Mouse (Mus musculus): ENCODE data around the gene Rpl21. TPM values are rescaled to one million over a fixed set of nuclear protein-coding genes. Genes with fewer than 3 reads are reported as not detected.

The Rpl21 gene
- total and polyA plus RNA-seq, 3 experiments, result 70.7 to 468 TPM; not detected in 1

DNA sequence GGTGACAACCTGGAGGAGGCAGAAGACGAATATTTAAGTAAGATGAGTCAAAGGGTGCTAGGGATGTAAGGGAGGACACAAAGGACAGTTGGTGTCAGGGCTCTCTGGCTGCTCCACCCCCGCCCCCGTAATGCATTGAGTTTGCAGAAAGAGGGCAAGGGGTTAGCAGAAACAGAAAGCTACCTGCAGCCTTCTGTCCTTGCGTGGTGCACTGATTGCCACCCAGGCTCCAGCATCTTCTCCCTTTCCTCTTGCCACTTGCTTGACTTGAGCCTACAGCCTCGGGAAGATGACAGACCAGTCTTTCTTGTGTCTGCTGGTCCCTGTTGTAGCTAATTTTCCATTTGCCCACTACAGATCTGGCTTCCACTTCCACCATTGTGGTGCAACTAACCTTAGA, 7.1 kb downstream of the Rpl21 start:
- Histone ChIP-seq H3K27ac (ENCODE audit: control insufficient read depth, low read depth, low read length) (no peak overlapping the region), H3K27me3 (ENCODE audit: control insufficient read depth in 1 of 2, insufficient read depth in 2 of 2, low read length in 2 of 2) (no peaks in the 10 kb centered on the region), H3K9me3 (replicated peaks; ENCODE audit: insufficient read depth, low read length) (no peaks in the 10 kb centered on the region), H3K79me2 (ENCODE audit: control insufficient read depth, insufficient read depth, low read length, poor library complexity) (peaks cover 1% of the 10 kb centered on the region; the same call in 1 of the 2 replicates), H3K9ac (ENCODE audit: control insufficient read depth, low read depth, low read length, poor library complexity, severe bottlenecking) (no peak overlapping the region), H3K4me3 (ENCODE audit: control insufficient read depth in 1 of 2, insufficient read depth in 1 of 2, low read depth in 2 of 2, low read length in 2 of 2) (no peak overlapping the region), H3K4me1 (ENCODE audit: control insufficient read depth in 1 of 2, insufficient read depth in 2 of 2, low read length in 2 of 2) (peaks cover 0 to 3% of the 10 kb centered on the region in 2 experiments; a peak in 2 of 4 replicates), H3K36me3 (ENCODE audit: control insufficient read depth in 1 of 2, insufficient read depth in 2 of 2, low read length in 2 of 2) (peaks cover 6 to 12% of the 10 kb centered on the region in 2 experiments)
- no peak for TF ChIP-seq ZKSCAN1 (IDR thresholded peaks at IDR 0.05; ENCODE audit: low read depth, low read length)
- DNase-seq (ENCODE audit: low read depth, low spot score), result peak; percentile 44

DNA sequence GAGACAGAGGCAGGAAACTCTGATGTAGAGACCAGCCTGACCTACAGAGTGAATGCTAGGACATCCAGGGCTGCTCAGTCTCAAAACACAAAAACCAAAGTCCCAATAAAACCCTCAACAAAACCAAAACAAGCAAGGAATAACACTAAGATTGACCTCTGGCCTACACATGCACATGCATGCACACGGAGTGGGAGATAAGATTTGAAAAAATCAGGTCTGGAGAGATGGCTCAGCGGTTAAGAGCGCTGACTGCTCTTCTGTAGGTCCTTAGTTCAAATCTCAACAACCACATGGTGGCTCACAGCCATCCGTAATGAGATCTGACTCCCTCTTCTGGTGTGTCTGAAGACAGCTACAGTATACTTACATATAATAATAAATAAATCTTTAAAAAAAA, 7.7 kb downstream of the Rpl21 start:
- no peak overlapping the region for H3K9ac ChIP-seq (ENCODE audit: control insufficient read depth, low read depth, low read length, poor library complexity, severe bottlenecking)
- DNase-seq (ENCODE audit: low read depth, low spot score), result peak; percentile 43
- no peaks in the 10 kb centered on the region for H3K9me3 ChIP-seq (replicated peaks; ENCODE audit: insufficient read depth, low read length)
- H3K4me3 ChIP-seq (ENCODE audit: control insufficient read depth in 1 of 2, insufficient read depth in 1 of 2, low read depth in 2 of 2, low read length in 2 of 2), result no peak overlapping the region
- H3K27me3 ChIP-seq (ENCODE audit: control insufficient read depth in 1 of 2, insufficient read depth in 2 of 2, low read length in 2 of 2), result no peaks in the 10 kb centered on the region
- no peak overlapping the region for H3K27ac ChIP-seq (ENCODE audit: control insufficient read depth, low read depth, low read length)
- H3K79me2 ChIP-seq (ENCODE audit: control insufficient read depth, insufficient read depth, low read length, poor library complexity), result no peaks in the 10 kb centered on the region
- TF ChIP-seq NRF1 (IDR thresholded peaks at IDR 0.05; ENCODE audit: insufficient read depth, low read depth, low read length, poor library complexity, severe bottlenecking) (no peak), RAD21 (IDR thresholded peaks at IDR 0.05; ENCODE audit: low read depth, low read length) (no peak; the same call in 1 of the 2 replicates), GABPA (IDR thresholded peaks at IDR 0.05; ENCODE audit: low read depth, low read length) (no peak), ZC3H11A (IDR thresholded peaks at IDR 0.05; ENCODE audit: low read depth, low read length) (no peak), TAL1 (IDR thresholded peaks at IDR 0.05; ENCODE audit: low read length) (no peak), USF2 (IDR thresholded peaks at IDR 0.05; ENCODE audit: borderline replicate concordance in 1 of 2, insufficient read depth in 1 of 2, low read depth in 1 of 2, low read length in 2 of 2) (no peak), USF1 (IDR thresholded peaks at IDR 0.05; ENCODE audit: low read depth, low read length) (no peak), UBTF (IDR thresholded peaks at IDR 0.05; ENCODE audit: borderline replicate concordance, insufficient read depth, low read depth, low read length) (no peak), TCF12 (IDR thresholded peaks at IDR 0.05; ENCODE audit: low read depth, low read length) (no peak), CHD2 (IDR thresholded peaks at IDR 0.05; ENCODE audit: low read length) (no peak), RCOR1 (IDR thresholded peaks at IDR 0.05; ENCODE audit: low read depth, low read length) (peak; percentile 70), MYB (IDR thresholded peaks at IDR 0.05; ENCODE audit: low read depth, low read length) (no peak), TBP (IDR thresholded peaks at IDR 0.05; ENCODE audit: low read depth, low read length) (peak; percentile 79), ELF1 (IDR thresholded peaks at IDR 0.05; ENCODE audit: low read depth, low read length) (no peak), GATA1 (IDR thresholded peaks at IDR 0.05; ENCODE audit: low read depth, low read length) (no peak), MAFK (IDR thresholded peaks at IDR 0.05; ENCODE audit: borderline replicate concordance, low read depth, low read length) (no peak), BHLHE40 (IDR thresholded peaks at IDR 0.05; ENCODE audit: borderline replicate concordance, low read depth, low read length) (peak; percentile 25; the same call in 1 of the 2 replicates), E2F4 (IDR thresholded peaks at IDR 0.05; ENCODE audit: borderline replicate concordance, low read depth, low read length) (no peak), MEF2A (IDR thresholded peaks at IDR 0.05; ENCODE audit: extremely low read depth, insufficient replicate concordance, low read depth, low read length, poor library complexity, severe bottlenecking) (no peak), ZNF384 (IDR thresholded peaks at IDR 0.05; ENCODE audit: low read depth, low read length) (no peak), MAZ (IDR thresholded peaks at IDR 0.05; ENCODE audit: low read depth, low read length) (no peak), EP300 (IDR thresholded peaks at IDR 0.05; ENCODE audit: low read depth in 1 of 2, low read length in 2 of 2) (no peak), ETS1 (IDR thresholded peaks at IDR 0.05; ENCODE audit: low read depth, low read length) (no peak), POLR2AphosphoS2 (IDR thresholded peaks at IDR 0.05; ENCODE audit: low read length) (no peak), NELFE (IDR thresholded peaks at IDR 0.05; ENCODE audit: low read depth, low read length) (no peak)
- peaks cover 4 to 7% of the 10 kb centered on the region in 2 experiments for H3K36me3 ChIP-seq (ENCODE audit: control insufficient read depth in 1 of 2, insufficient read depth in 2 of 2, low read length in 2 of 2)
- H3K4me1 ChIP-seq (ENCODE audit: control insufficient read depth in 1 of 2, insufficient read depth in 2 of 2, low read length in 2 of 2), result peaks cover 0 to 3% of the 10 kb centered on the region in 2 experiments; a peak in 2 of 4 replicates
